Mouse (Mus musculus): ENCODE data around the gene Gnptg.

DNA sequence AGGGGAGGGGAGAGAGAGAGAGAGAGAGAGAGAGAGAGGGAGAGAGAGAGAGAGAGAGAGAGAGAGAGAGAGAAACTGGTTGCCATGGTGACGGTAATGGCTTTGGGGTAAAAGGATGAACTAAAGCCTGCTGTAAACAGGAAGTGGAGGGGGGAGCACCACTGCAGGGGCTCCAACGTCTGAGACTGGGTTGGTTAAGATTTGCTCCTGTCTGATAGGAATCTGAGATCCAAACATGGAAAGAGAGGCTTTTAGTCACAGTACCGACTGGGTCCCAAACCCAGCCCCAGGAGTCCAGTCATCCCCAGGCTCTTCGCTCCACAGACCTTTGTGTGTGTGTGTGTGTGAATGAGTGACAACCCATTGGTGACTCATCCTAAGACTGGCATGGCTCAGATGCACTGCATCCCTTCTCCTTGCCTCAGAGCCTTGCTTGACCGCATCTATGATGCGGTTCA lies 17.9 kb upstream of the Gnptg start:
- TF ChIP-seq CTCF (IDR thresholded peaks at IDR 0.05; ENCODE audit: extremely low read depth, insufficient read depth, insufficient read length, insufficient replicate concordance) (no peak), POLR2A (IDR thresholded peaks at IDR 0.05; ENCODE audit: low read depth, low read length) (no peak)
